In genomic region chr19:23273355-23274053, GRCm38 (mm10) we compare ENCODE assay signal across 8 mouse cellular contexts. TPM values are rescaled to one million over a fixed set of nuclear protein-coding genes. Genes with fewer than 3 reads are reported as not detected.
A peak's percentile ranks its signal among the peaks of the same experiment; 100 is the strongest.
DNase-seq lines count a peak whose midpoint lies in the region; ATAC-seq and TF ChIP-seq lines count a peak whose summit lies in the region.

Smc5 (minus strand) TSS chr19:23273897.

- H3K4me2 ChIP-seq in embryonic facial prominence, embryonic 14.5 days (ENCODE audit: low read depth, low read length): peak within 1 kb of the TSS; percentile 70
- peak within 1 kb of the TSS; percentile 72 for H3K4me2 ChIP-seq in limb, embryonic 13.5 days (replicated peaks)
- peak within 1 kb of the TSS; percentile 60 for H3K4me2 ChIP-seq in midbrain, embryonic 15.5 days

- TF ChIP-seq POLR2A in bone marrow, adult 2 months (IDR thresholded peaks at IDR 0.05; ENCODE audit: borderline replicate concordance, control insufficient read depth, low read depth, low read length): peak; percentile 57; the same call in 1 of the 2 replicates

- H3K9me3 ChIP-seq in embryonic facial prominence, embryonic 14.5 days (ENCODE audit: control insufficient read depth, low read length): no peaks in the 10 kb centered on the region
- H3K9me3 ChIP-seq in limb, embryonic 13.5 days: no peaks in the 10 kb centered on the region
- H3K9me3 ChIP-seq in midbrain, embryonic 15.5 days: no peaks in the 10 kb centered on the region

- DNase-seq in A20 (ENCODE audit: low read depth, low spot score): peak; percentile 91
- peak; percentile 89 for DNase-seq in embryonic facial prominence, embryonic 14.5 days (ENCODE audit: low spot score)
- DNase-seq in heart, adult 8-10 months (ENCODE audit: low spot score): peak; percentile 92
- peak; percentile 90 for DNase-seq in kidney, adult 9 months
- DNase-seq in spleen, adult 18-20 months: peak; percentile 83 to 97

- WGBS in bone marrow, adult 2 months: under 1% methylated on average over 69 of the region's 69 CpGs
- under 1% methylated on average over 58 of the region's 69 CpGs for WGBS in embryonic facial prominence, embryonic 14.5 days
- WGBS in limb, embryonic 13.5 days: under 1% methylated on average over 67 of the region's 69 CpGs
- under 1% methylated on average over 68 of the region's 69 CpGs for WGBS in midbrain, embryonic 15.5 days

- H3K9ac ChIP-seq in embryonic facial prominence, embryonic 14.5 days (ENCODE audit: low read depth, low read length): peak within 1 kb of the TSS; percentile 94
- H3K9ac ChIP-seq in limb, embryonic 13.5 days: peak within 1 kb of the TSS; percentile 91
- peak within 1 kb of the TSS; percentile 72 for H3K9ac ChIP-seq in midbrain, embryonic 15.5 days

- ATAC-seq in embryonic facial prominence, embryonic 14.5 days (ENCODE audit: low read depth): peak; percentile 96
- ATAC-seq in limb, embryonic 13.5 days (ENCODE audit: low FRiP score, low read depth): peak; percentile 96
- ATAC-seq in midbrain, embryonic 15.5 days (replicated peaks): peak; percentile 96

- H3K4me1 ChIP-seq in bone marrow, adult 2 months (ENCODE audit: control insufficient read depth, insufficient read depth, low read length): no peaks in the 10 kb centered on the region; the same call in 1 of the 2 replicates
- H3K4me1 ChIP-seq in embryonic facial prominence, embryonic 14.5 days (ENCODE audit: control insufficient read depth, insufficient read depth, low read length): peaks cover 9% of the 10 kb centered on the region
- H3K4me1 ChIP-seq in limb, embryonic 13.5 days: peaks cover 16% of the 10 kb centered on the region
- peaks cover 10% of the 10 kb centered on the region for H3K4me1 ChIP-seq in midbrain, embryonic 15.5 days

- TF ChIP-seq CTCF in bone marrow, adult 2 months (IDR thresholded peaks at IDR 0.05; ENCODE audit: control insufficient read depth, insufficient read depth, low read length): no peak

- no peaks in the 10 kb centered on the region for H3K27me3 ChIP-seq in embryonic facial prominence, embryonic 14.5 days (replicated peaks; ENCODE audit: control insufficient read depth, insufficient read depth, low read length)
- no peaks in the 10 kb centered on the region for H3K27me3 ChIP-seq in limb, embryonic 13.5 days
- no peaks in the 10 kb centered on the region for H3K27me3 ChIP-seq in midbrain, embryonic 15.5 days (replicated peaks)

- H3K27ac ChIP-seq in bone marrow, adult 2 months (ENCODE audit: control insufficient read depth, insufficient read depth, low read depth, low read length, poor library complexity): peak within 1 kb of the TSS; percentile 55
- peak within 1 kb of the TSS; percentile 77 for H3K27ac ChIP-seq in embryonic facial prominence, embryonic 14.5 days (replicated peaks; ENCODE audit: low read depth, low read length)
- H3K27ac ChIP-seq in limb, embryonic 13.5 days: peak within 1 kb of the TSS; percentile 59; the same call in 1 of the 2 replicates
- H3K27ac ChIP-seq in midbrain, embryonic 15.5 days: peak within 1 kb of the TSS; percentile 67

- peak within 1 kb of the TSS; percentile 93 for H3K4me3 ChIP-seq in bone marrow, adult 2 months (replicated peaks; ENCODE audit: control insufficient read depth, low read depth, low read length)
- H3K4me3 ChIP-seq in embryonic facial prominence, embryonic 14.5 days (ENCODE audit: low read depth, low read length): peak within 1 kb of the TSS; percentile 89
- H3K4me3 ChIP-seq in limb, embryonic 13.5 days: peak within 1 kb of the TSS; percentile 89
- H3K4me3 ChIP-seq in midbrain, embryonic 15.5 days: peak within 1 kb of the TSS; percentile 85

- H3K36me3 ChIP-seq in embryonic facial prominence, embryonic 14.5 days (ENCODE audit: control insufficient read depth, insufficient read depth, low read length): peaks cover 5% of the 10 kb centered on the region
- H3K36me3 ChIP-seq in limb, embryonic 13.5 days: peaks cover 8% of the 10 kb centered on the region
- H3K36me3 ChIP-seq in midbrain, embryonic 15.5 days (replicated peaks): no peaks in the 10 kb centered on the region; the same call in 1 of the 2 replicates

RNA-seq across cellular contexts. Expression of gene Smc5, which starts in this region (rescaled TPM):
- 29.8 and 36.0 TPM in 2 replicates for polyA plus RNA-seq in bone marrow, adult 2 months (2011; ENCODE audit: insufficient read depth, insufficient read length, low replicate concordance, missing spikeins)
- polyA plus RNA-seq in embryonic facial prominence, embryonic 14.5 days (2014; fragmentation: Nextera tagmentation; extraction: Ambion mirVana): 31.2 and 33.5 TPM in 2 replicates
- total RNA-seq in heart, adult 8-10 months (2022): 10 to 100 TPM; 15.6 to 23.3 (median 18.1) TPM
- polyA plus RNA-seq in limb, embryonic 13.5 days (2015; fragmentation: Nextera tagmentation; extraction: Ambion mirVana): 38.3 and 40.1 TPM in 2 replicates
- polyA plus RNA-seq in midbrain, embryonic 15.5 days (2015; fragmentation: Nextera tagmentation; extraction: Ambion mirVana): 25.8 and 28.4 TPM in 2 replicates

Comparison
In these comparisons a context has a peak if more than half of its experiments do, and no peak if none do; other contexts are left out.
1. Peak in every context shown above with its lines: DNase-seq, ATAC-seq, H3K4me3 ChIP-seq and H3K27ac ChIP-seq.